Mouse (Mus musculus) hindbrain, embryonic 15.5 days (tissue): ENCODE measurements around the gene Mrps15. TPM values are rescaled to one million over a fixed set of nuclear protein-coding genes. Genes with fewer than 3 reads are reported as not detected.
"Not testable (repeated sequence)": the region's sequence is repeated elsewhere in the genome, so short reads cannot be mapped to it uniquely, and the experiment has no call there.

ENCODE experiments used
- ATAC-seq: fragments of 200-750 bp; cut with Nextera tagmentation; 2 replicates; pipeline ENCODE4 v1.8.0; 2017; ENCODE audit warnings: low read depth, moderate number of reproducible peaks, moderate TSS enrichment; ENCODE audit not compliant: low FRiP score
- H3K27ac ChIP-seq: fragments of 300-500 bp; sonication (generic); replicated peaks from 2 replicates; pipeline ENCODE4 v1.5.1; 2015; ENCODE audit warnings: mild to moderate bottlenecking, inconsistent platforms
- H3K27me3 ChIP-seq: fragments of 300-500 bp; sonication (generic); 2 replicates; pipeline ENCODE4 v1.6.1; 2015; ENCODE audit warnings: control low read depth, inconsistent platforms
- H3K36me3 ChIP-seq: fragments of 300-500 bp; sonication (generic); 2 replicates; pipeline ENCODE4 v1.6.1; 2015; ENCODE audit warnings: control low read depth, inconsistent platforms
- H3K4me1 ChIP-seq: fragments of 300-500 bp; sonication (generic); replicated peaks from 2 replicates; pipeline ENCODE4 v1.6.1; 2015; ENCODE audit warnings: control low read depth, inconsistent platforms
- H3K4me2 ChIP-seq: fragments of 300-500 bp; sonication (generic); 2 replicates; pipeline ENCODE4 v1.6.1; 2015; ENCODE audit warnings: moderate library complexity, mild to moderate bottlenecking, inconsistent platforms
- H3K4me3 ChIP-seq: fragments of 300-500 bp; sonication (generic); 2 replicates; pipeline ENCODE4 v1.5.1; 2015; ENCODE audit warnings: mild to moderate bottlenecking, inconsistent platforms
- H3K9ac ChIP-seq: fragments of 300-500 bp; sonication (generic); 2 replicates; pipeline ENCODE4 v1.6.1; 2015; ENCODE audit warnings: inconsistent platforms
- H3K9me3 ChIP-seq: fragments of 300-500 bp; sonication (generic); 2 replicates; pipeline ENCODE4 v1.6.1; 2016; ENCODE audit warnings: control low read depth, inconsistent platforms
- WGBS: fragments of 180-500 bp; shearing (Covaris S2); methylation state at CpG from one replicate; pipeline ENCODE4 v1.1.7; 2015; 5-methylcytosine and 5-hydroxymethylcytosine counted together
- polyA plus RNA-seq: library from polyadenylated mRNA; unstranded; fragments of >200 nt; fragmentation: Nextera tagmentation; extraction: Ambion mirVana; gene quantifications from 2 replicates; pipeline ENCODE4 v1.2.1, GENCODE M21; 2015

Mrps15 gene
- polyA plus RNA-seq, 1 experiment from 2014 or later: 129 TPM

GRCm38 (mm10) chr4:126083021-126083420 lies 36.3 kb downstream of the Mrps15 start:
- WGBS: 96% methylated on average over 9 of the region's 9 CpGs
- no peak for ATAC-seq
- H3K4me3 ChIP-seq: no peak overlapping the region

GRCm38 (mm10) chr4:126084382-126084781 lies 37.7 kb downstream of the Mrps15 start:
- Histone ChIP-seq H3K4me1 (no peaks in the 10 kb centered on the region), H3K4me3 (no peak overlapping the region), H3K27me3 (no peaks in the 10 kb centered on the region), H3K9me3 (no peaks in the 10 kb centered on the region), H3K36me3 (peaks cover 33% of the 10 kb centered on the region), H3K4me2 (no peak overlapping the region), H3K9ac (no peak overlapping the region), H3K27ac (no peak overlapping the region)
- 80% methylated on average over 8 of the region's 8 CpGs for WGBS
- ATAC-seq: no peak

More at GRCm38 (mm10) chr4:126083021-126083420, 36.3 kb downstream of the Mrps15 start:
- Histone ChIP-seq H3K36me3 (peaks cover 24% of the 10 kb centered on the region), H3K9me3 (no peaks in the 10 kb centered on the region), H3K9ac (no peak overlapping the region), H3K4me2 (no peak overlapping the region), H3K4me1 (no peaks in the 10 kb centered on the region), H3K27ac (no peak overlapping the region), H3K27me3 (no peaks in the 10 kb centered on the region)

DNA sequence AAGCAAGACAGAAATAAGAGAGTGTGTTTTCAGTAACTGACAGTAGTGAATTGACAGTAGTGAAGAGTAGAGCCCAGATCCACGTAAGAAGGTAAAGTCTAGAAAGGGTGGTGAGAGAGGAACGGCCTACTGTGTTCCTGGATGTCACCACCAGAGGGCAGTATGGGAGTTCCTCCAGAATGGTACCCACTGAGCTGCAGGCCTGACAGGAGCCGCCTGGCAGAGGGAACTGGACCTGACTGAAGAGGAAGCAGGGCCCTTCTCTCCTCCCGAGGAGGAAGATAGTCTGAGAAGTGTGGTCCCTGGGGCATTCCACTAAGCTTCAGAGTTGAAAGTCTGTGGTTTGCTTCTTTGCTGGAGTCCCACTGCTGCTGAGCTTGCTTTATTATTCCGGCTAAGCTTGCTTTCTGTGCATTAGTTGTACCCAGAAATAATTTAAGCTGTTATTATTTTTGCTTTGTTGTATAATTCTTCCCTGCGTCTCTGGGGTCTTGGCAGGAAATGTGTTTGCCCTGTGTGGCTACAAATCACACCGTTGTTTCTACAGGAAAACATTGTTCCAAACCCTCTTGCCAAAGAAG lies 39.4 kb downstream of the Mrps15 start:
- peak; percentile 78 for ATAC-seq
- no peaks in the 10 kb centered on the region for H3K9me3 ChIP-seq
- no peak overlapping the region for H3K27ac ChIP-seq
- no peaks in the 10 kb centered on the region for H3K4me1 ChIP-seq
- H3K27me3 ChIP-seq: no peaks in the 10 kb centered on the region
- no peak overlapping the region for H3K4me2 ChIP-seq
- 26% methylated on average over 7 of the region's 7 CpGs for WGBS
- peaks cover 33% of the 10 kb centered on the region for H3K36me3 ChIP-seq
- H3K4me3 ChIP-seq: no peak overlapping the region
- no peak overlapping the region for H3K9ac ChIP-seq

GRCm38 (mm10) chr4:126090101-126090847 lies 43.5 kb downstream of the Mrps15 start:
- H3K4me2 ChIP-seq: no peak overlapping the region
- H3K9me3 ChIP-seq: no peaks in the 10 kb centered on the region
- H3K4me1 ChIP-seq: no peaks in the 10 kb centered on the region
- no peak overlapping the region for H3K9ac ChIP-seq
- H3K27me3 ChIP-seq: no peaks in the 10 kb centered on the region
- 0 out of 2 replicates have a peak, but pooled peaks cover 15% of the 10 kb centered on the region for H3K36me3 ChIP-seq
- no peak for ATAC-seq
- WGBS: 77% methylated on average over 7 of the region's 7 CpGs
- no peak overlapping the region for H3K27ac ChIP-seq
- no peak overlapping the region for H3K4me3 ChIP-seq

GRCm38 (mm10) chr4:126090848-126091124 lies 44.1 kb downstream of the Mrps15 start:
- no peak for ATAC-seq
- H3K9ac ChIP-seq: no peak overlapping the region

GRCm38 (mm10) chr4:126091873-126092272 lies 45.1 kb downstream of the Mrps15 start:
- H3K27me3 ChIP-seq: no peaks in the 10 kb centered on the region
- no peak overlapping the region for H3K9ac ChIP-seq
- H3K36me3 ChIP-seq: 0 out of 2 replicates have a peak, but pooled peaks cover 15% of the 10 kb centered on the region
- H3K4me1 ChIP-seq: peaks cover 1% of the 10 kb centered on the region
- 83% methylated on average over 8 of the region's 8 CpGs for WGBS
- H3K27ac ChIP-seq: no peak overlapping the region
- no peak for ATAC-seq
- no peak overlapping the region for H3K4me3 ChIP-seq
- H3K4me2 ChIP-seq: no peak overlapping the region
- no peaks in the 10 kb centered on the region for H3K9me3 ChIP-seq

More at GRCm38 (mm10) chr4:126090848-126091124, 44.1 kb downstream of the Mrps15 start:
- Histone ChIP-seq H3K9me3 (no peaks in the 10 kb centered on the region), H3K4me1 (no peaks in the 10 kb centered on the region), H3K27ac (no peak overlapping the region), H3K27me3 (no peaks in the 10 kb centered on the region), H3K36me3 (0 out of 2 replicates have a peak, but pooled peaks cover 15% of the 10 kb centered on the region), H3K4me2 (no peak overlapping the region), H3K4me3 (no peak overlapping the region)
- 78% methylated on average over 4 of the region's 4 CpGs for WGBS

DNA sequence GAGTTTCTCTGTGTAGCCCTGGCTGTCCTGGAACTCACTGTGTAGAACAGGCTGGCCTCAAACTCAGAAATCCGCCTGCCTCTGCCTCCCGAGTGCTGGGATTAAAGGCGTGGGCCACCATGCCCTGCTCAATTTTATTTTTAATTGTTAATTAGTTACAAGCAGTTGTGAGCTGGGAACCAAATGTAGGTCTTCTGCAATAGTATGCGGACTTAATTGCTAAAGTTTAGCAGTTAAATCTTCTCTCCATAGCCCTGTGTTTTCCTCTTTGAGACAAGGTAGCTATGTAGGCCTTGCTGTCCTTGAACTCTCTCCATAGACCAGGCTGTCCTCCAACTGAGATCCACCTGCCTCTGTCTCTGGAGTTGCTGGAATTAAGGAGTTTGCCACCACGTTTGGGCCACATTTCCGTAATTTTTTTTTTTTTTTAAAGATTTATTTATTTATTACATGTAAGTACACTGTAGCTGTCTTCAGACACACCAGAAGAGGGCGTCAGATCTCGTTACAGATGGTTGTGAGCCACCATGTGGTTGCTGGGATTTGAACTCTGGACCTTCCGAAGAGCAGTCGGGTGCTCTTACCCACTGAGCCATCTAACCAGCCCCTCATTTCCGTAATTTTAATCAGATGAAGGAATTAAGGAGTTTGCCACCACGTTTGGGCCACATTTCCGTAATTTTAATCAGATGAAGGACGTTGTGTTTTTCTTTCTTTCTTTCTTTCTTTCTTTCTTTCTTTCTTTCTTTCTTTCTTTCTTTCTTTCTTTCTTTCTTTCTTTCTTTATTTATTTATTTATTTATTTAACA lies 49.1 kb downstream of the Mrps15 start:
- WGBS: 57% methylated on average over 14 of the region's 14 CpGs
- H3K9me3 ChIP-seq, H3K4me1 ChIP-seq, H3K27me3 ChIP-seq, H3K9ac ChIP-seq, ATAC-seq, H3K36me3 ChIP-seq: not testable (repeated sequence)
- H3K4me3 ChIP-seq: peak overlapping the region; percentile 58; the same call in 1 of the 2 replicates
- 0 out of 2 replicates have a peak overlapping the region, but pooled peaks have one; percentile 26 for H3K27ac ChIP-seq
- peak overlapping the region; percentile 58 for H3K4me2 ChIP-seq

DNA sequence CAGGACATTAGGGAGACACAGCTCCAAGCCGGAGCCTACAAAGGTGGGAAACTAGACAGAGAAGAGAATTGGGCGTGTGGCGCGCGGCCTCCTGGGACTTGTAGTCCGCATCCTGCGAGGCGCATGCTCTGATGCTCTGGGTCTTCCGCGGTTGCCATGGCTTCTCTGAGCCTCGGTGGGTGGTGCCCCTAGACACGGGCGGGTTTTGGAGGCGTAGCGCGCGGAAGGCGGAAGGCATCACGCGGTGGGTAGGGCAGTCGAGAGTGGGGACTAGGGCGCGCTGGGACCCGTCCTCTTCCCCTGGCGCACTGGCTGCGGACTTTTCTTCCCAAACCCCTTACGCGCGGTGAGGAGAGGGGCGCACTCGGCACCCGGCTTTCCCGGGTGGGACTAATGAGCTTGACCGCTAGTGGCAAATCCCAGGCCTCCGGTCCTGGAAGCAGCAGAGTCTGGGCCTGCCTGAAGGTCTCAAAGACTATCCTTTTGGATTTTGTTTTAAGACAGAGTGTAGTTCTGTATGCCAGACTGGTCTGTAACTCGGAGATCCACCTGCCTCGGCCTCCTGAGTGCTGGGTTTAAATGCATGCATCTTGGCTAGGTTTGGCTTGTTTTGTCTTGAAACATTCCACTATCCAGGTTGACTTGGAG lies 49.9 kb downstream of the Mrps15 start, which contains the start of gene Lsm10:
Gene Lsm10, plus strand, starts transcription at position 160 of the 648 bp plus-strand sequence.
- peak; percentile 97 for ATAC-seq
- no peaks in the 10 kb centered on the region for H3K27me3 ChIP-seq
- WGBS: 4% methylated on average over 36 of the region's 37 CpGs

GRCm38 (mm10) chr4:126097711-126098253 lies 51.1 kb downstream of the Mrps15 start:
- no peak overlapping the region for H3K4me2 ChIP-seq
- H3K4me1 ChIP-seq: peaks cover 19% of the 10 kb centered on the region
- H3K9ac ChIP-seq: no peak overlapping the region
- no peak overlapping the region for H3K27ac ChIP-seq
- H3K27me3 ChIP-seq: no peaks in the 10 kb centered on the region
- H3K9me3 ChIP-seq: no peaks in the 10 kb centered on the region
- no peak for ATAC-seq
- peaks cover 4% of the 10 kb centered on the region; the same call in 1 of the 2 replicates for H3K36me3 ChIP-seq
- H3K4me3 ChIP-seq: no peak overlapping the region
- WGBS: 95% methylated on average over 20 of the region's 20 CpGs

More for the DNA sequence above, 49.9 kb downstream of the Mrps15 start, which contains the start of gene Lsm10:
- H3K9me3 ChIP-seq: no peaks in the 10 kb centered on the region
- H3K4me3 ChIP-seq: peak within 1 kb of the TSS; percentile 58
- H3K9ac ChIP-seq: peak within 1 kb of the TSS; percentile 72
- H3K4me2 ChIP-seq: peak within 1 kb of the TSS; percentile 58
- peak within 1 kb of the TSS; percentile 89 for H3K27ac ChIP-seq
- H3K36me3 ChIP-seq: peaks cover 4% of the 10 kb centered on the region; the same call in 1 of the 2 replicates
- H3K4me1 ChIP-seq: peaks cover 10% of the 10 kb centered on the region

- 94% methylated on average over 3 of the region's 3 CpGs for WGBS
- H3K4me3 ChIP-seq: no peak overlapping the region
- peaks cover 4% of the 10 kb centered on the region; the same call in 1 of the 2 replicates for H3K36me3 ChIP-seq
- no peaks in the 10 kb centered on the region for H3K27me3 ChIP-seq
- no peak overlapping the region for H3K27ac ChIP-seq
- ATAC-seq: no peak
- peaks cover 27% of the 10 kb centered on the region for H3K4me1 ChIP-seq
- H3K9me3 ChIP-seq: no peaks in the 10 kb centered on the region
- H3K4me2 ChIP-seq: no peak overlapping the region
- H3K9ac ChIP-seq: no peak overlapping the region
These were observed 52.6 kb downstream of the Mrps15 start for GRCm38 (mm10) chr4:126099365-126099764.

- Histone ChIP-seq H3K27me3 (no peaks in the 10 kb centered on the region), H3K4me2 (no peak overlapping the region), H3K36me3 (peaks cover 4% of the 10 kb centered on the region; the same call in 1 of the 2 replicates), H3K9ac (no peak overlapping the region), H3K27ac (no peak overlapping the region), H3K9me3 (no peaks in the 10 kb centered on the region), H3K4me1 (peaks cover 41% of the 10 kb centered on the region), H3K4me3 (no peak overlapping the region)
- 81% methylated on average over 3 of the region's 3 CpGs for WGBS
- ATAC-seq: no peak
These were observed 54.0 kb downstream of the Mrps15 start for GRCm38 (mm10) chr4:126100764-126101163.
